Mouse (Mus musculus): ENCODE results near the gene Nop2.
"Not testable (repeated sequence)": the region's sequence is repeated elsewhere in the genome, so short reads cannot be mapped to it uniquely, and the experiment has no call there.

The Nop2 gene

GRCm38 (mm10) chr6:125153682-125154081 is 22.0 kb downstream of the Nop2 start:
- DNase-seq (ENCODE audit: low spot score) = no peak

DNA sequence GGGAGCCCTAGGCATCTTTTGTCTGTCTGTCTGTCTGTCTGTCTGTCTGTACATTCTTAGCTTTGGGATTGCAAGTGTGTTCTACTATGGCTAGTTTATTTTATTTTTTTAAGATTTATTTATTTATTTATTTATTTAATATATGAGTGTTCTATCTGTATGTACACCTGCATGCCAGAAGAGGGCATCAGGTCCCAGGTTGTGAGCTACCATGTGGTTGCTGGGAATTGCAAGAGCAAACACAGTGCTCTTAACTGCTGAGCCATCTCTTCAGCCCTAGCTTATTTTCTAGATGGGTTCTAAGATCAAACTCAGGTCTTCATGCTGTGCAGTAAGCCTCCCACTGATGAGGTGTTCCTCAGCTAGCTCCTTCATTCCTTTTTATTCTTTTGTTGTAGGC is 22.8 kb downstream of the Nop2 start:
- DNase-seq (ENCODE audit: low spot score) = no peak

GRCm38 (mm10) chr6:125155262-125155661 is 23.6 kb downstream of the Nop2 start:
- DNase-seq (ENCODE audit: low spot score) = no peak

DNA sequence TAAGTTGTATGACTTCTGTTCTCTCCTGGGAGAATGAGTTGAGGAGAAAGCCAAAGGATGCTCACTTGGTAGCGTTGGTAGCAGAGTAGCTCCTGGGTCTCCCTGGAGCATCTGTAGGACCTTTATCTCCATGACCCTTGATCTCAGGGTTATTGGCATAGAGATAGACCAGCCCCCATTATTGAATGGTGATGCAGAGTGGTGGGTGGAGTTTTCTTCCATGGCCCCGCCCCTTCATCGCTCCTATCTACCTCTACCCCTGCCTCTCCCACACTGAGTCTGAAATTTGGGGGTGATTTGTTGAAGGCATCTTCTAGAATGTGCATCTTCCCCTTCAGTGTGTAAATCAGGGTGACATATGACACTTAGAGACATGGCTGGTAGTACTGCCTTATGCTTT is 24.8 kb downstream of the Nop2 start:
- DNase-seq (ENCODE audit: low spot score) = no peak

- no peak for DNase-seq (ENCODE audit: low spot score)
Measured at GRCm38 (mm10) chr6:125156903-125157614, 25.4 kb downstream of the Nop2 start.

GRCm38 (mm10) chr6:125158944-125159492 is 27.3 kb downstream of the Nop2 start:
- peak; percentile 13 for DNase-seq (ENCODE audit: low spot score)

- DNase-seq (ENCODE audit: low spot score) = no peak
Measured at GRCm38 (mm10) chr6:125159773-125160557, 28.3 kb downstream of the Nop2 start.

DNA sequence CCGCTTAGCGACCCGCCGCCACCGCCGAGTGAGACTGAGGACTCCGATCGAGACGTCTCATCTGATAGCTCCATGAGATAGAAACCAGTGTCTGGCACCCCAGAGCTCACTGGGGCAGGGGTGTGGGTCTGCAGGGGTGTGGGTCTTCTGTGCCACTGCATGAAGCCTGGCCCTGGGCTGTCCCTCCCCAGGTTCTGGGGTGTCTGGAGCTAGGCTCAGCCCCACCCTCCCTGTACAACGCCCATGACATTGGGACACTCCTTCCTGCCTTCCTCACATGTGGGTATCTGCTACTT is 28.8 kb downstream of the Nop2 start:
- no peak for DNase-seq (ENCODE audit: low spot score)

- DNase-seq (ENCODE audit: low spot score) = peak; percentile 68
Measured at GRCm38 (mm10) chr6:125160854-125161760, 29.4 kb downstream of the Nop2 start.

- peak; percentile 71 for DNase-seq (ENCODE audit: low spot score)
Measured at GRCm38 (mm10) chr6:125161971-125162370, 30.3 kb downstream of the Nop2 start.

DNA sequence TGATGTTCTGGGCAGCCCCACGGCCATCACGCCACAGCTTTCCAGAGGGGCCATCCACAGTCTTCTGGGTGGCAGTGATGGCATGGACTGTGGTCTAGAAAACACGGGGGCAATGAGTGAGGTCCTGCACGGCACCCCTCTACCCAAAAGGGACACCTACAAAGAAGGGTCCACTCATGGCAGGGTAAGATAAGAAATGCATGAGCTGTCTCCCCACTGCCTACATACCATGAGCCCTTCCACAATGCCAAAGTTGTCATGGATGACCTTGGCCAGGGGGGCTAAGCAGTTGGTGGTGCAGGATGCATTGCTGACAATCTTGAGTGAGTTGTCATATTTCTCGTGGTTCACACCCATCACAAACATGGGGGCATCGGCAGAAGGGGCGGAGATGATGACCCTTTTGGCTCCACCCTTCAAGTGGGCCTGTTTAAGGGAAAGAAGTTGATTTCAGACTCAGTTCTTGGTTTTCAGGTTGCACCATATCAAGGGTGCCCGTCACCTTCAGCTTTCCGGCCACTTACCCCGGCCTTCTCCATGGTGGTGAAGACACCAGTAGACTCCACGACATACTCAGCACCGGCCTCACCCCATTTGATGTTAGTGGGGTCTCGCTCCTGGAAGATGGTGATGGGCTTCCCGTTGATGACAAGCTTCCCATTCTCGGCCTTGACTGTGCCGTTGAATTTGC is 31.1 kb downstream of the Nop2 start:
- DNase-seq (ENCODE audit: low spot score) = not testable (repeated sequence)

DNA sequence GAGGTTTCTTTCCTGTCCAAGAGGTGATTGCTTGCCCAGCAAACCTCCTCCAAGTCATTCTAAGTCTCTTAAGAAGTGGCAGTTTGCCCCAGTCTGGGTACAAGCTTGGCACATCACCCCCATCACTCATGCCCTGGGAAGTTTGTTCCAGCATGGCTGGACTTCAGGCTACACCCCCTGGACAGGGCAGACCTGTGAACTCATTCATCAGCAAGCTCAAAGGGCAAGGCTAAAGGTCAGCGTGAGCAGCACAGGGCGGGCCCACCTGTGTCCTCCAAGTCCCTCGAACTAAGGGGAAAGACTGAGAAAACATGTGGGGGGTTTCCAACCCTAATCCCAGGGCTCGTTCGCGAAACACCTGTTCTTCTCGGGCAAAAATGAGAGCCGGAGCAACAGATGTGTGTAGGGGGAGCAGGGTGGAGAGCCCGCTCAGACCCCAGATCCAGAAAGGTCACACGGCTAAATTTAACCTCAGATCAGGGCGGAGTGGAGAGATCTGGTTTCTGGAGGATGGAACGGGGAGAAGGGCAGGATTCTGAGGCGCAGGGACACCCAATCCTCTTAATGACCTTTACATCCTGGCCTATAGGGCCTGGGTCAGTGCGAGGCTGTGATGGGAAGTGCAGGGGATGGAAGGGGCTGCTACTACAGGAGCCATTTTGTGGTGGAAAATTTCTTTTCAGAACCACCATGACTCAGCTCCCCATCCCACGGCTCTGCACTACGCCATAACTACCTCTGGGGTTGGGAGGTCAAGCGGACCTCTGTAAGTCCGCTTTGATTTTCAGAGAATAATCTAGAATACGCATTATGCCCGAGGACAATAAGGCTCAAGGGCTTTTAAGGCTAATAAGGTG is 32.3 kb downstream of the Nop2 start:
- peak; percentile 64 for DNase-seq (ENCODE audit: low spot score)

- peak; percentile 66 for DNase-seq (ENCODE audit: low spot score)
Measured at GRCm38 (mm10) chr6:125164672-125165327, 33.1 kb downstream of the Nop2 start.

- DNase-seq (ENCODE audit: low spot score) = peak; percentile 98
Measured at GRCm38 (mm10) chr6:125165328-125165891, 33.7 kb downstream of the Nop2 start.

DNA sequence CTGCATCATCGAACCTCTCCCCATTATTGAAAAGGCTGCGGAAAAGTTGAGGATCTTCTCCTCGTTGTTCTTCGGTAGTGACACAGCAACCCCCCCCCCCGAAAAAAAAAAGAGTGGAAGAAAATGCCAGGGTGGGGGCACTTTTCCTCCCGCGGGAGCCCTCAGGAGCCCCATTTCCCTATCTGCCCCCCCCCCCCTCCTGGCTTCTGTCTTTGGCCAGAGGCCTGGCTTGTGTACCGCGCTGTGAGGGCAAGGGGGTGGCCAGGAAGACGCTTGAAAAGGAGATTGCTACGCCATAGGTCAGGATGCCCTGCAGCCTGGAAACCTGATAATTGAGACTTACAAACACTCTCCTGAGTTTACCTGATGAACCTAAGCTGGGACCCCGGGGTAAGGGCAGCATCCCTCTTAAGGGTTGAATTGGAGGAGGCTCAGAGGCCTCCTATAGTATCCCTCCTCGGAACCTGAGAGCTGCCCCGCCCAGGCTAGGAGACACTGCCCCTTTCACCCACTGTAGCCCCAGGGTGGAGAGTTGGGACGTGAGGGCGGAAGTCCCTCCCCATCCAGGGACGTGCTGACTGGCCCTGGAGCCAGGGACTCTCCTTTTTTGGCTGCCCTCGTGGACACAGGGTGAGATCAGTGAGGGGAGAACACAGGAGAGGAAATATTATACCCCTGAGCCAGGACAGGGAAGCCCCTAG is 34.5 kb downstream of the Nop2 start, which contains the start of gene Gapdh:
Gene Gapdh, minus strand, starts transcription at position 417 of the 701 bp plus-strand sequence.
- DNase-seq (ENCODE audit: low spot score) = peak; percentile 67

DNA sequence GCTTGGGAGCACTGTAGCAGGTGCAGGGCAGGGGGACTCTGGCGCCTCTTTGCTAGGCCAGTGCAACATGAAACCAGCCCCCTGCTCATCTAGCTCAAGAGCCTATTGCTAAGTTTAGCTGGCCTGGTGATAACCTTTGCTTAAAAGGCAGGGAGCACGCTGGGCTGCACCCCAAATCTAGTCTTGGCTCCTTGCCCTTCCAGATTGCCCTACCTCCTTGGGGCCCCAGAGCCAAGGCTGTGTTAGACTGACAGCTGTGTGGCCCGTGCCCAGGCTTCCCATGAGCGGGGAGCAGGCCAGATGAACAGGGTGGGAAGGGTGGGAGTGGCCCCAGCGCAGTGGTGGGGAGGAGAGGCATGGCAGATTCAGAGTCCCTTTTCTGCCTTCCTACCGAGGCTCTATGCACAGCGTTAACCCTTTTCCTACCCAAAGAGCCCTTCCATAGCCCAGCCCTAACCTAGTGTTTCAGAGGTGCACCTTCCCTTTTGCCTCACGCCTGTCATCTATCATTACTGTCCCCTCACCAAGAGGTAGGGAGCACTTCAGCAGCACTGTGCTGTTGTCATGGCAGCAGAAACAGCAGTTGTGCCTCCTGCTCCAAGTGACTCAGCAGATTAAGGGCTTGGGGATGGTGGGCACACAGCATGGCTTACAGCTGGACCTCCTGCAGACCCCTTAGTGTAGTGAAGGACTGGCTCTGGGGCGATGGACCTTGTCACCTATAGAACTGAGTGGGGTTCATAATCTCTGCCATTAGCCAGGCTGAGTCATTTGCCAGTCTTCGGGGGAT is 35.3 kb downstream of the Nop2 start:
- no peak for DNase-seq (ENCODE audit: low spot score)

DNA sequence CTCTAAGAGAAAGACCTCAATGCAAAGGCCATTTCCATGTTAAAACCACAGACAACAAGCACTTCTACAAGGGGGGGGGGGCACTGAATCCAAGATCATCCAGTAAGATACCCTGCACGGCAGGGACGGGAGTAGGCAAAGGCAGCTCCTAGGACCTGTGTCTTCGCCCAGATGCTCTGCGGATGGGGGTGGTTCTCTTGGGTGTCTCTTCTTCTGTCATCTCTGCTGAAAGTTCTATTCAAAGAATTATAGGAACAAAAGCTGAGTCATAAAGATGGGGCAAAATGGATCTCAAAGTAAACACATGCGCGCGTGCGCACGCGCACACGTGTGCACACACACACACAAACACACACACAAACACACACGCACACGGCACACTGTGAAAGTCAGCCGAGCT is 36.4 kb downstream of the Nop2 start:
- DNase-seq (ENCODE audit: low spot score) = no peak

DNA sequence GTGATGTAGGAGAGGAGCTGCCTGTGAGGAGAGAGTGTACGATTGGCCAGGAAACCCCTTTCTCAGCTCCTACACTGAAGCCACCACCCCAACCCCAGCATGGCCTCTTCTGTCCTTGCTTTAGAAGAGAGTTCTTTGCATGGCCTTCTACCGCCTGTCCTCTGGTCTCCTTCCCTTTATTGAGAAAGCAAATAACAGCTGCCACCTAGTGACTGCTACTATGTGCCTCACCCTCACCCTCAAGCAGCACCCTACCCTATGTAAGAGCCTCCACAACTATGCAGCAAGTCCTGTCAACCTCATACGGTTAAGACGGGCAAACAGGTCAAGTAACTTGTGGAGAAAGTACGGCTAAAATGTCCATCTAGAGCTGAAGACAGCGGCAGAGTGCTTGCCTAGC is 38.5 kb downstream of the Nop2 start:
- DNase-seq (ENCODE audit: low spot score) = no peak

Data from layer of hippocampus, adult 11-12 months (tissue).